Mouse (Mus musculus): ENCODE results near the gene Oas1e. TPM values are rescaled to one million over a fixed set of nuclear protein-coding genes. Genes with fewer than 3 reads are reported as not detected.

Gene Oas1e
- polyA plus RNA-seq, 1 experiment from 2014 or later, result 0.60 TPM

DNA sequence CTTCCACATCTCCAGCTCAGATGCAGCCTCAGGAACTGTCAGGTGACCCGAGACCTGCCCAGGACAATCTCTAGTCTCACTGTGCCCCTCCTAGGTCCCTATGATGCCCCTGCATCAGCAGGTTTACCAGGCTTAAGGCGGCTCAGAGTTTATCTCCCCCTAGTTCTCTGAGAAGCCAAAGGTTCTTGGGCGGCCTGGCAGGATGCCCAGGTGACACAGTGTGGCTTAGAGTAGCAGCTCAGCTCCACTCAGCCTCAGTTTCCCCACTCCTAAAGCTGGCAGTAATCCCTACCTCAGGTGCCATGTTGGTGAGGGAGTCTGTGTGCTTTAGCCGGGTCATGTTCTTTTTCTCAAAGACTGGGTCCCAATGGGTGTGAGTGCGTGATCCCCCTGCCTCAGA, 18.5 kb downstream of the Oas1e start:
- Histone ChIP-seq H3K4me3 (ENCODE audit: low read depth, low read length) (no peak overlapping the region), H3K27me3 (replicated peaks; ENCODE audit: insufficient read depth, low read length) (no peaks in the 10 kb centered on the region), H3K36me3 (ENCODE audit: insufficient read depth, low read length) (no peaks in the 10 kb centered on the region), H3K4me1 (ENCODE audit: insufficient read depth, low read depth, low read length) (no peaks in the 10 kb centered on the region), H3K9me3 (ENCODE audit: low read length) (no peaks in the 10 kb centered on the region), H3K4me2 (replicated peaks; ENCODE audit: low read depth, low read length) (no peak overlapping the region), H3K27ac (ENCODE audit: low read length) (no peak overlapping the region), H3K9ac (replicated peaks; ENCODE audit: low read depth) (no peak overlapping the region)
- DNase-seq (ENCODE audit: low spot score), result no peak
- 70% methylated on average over 5 of the region's 5 CpGs for WGBS
- no peak for ATAC-seq
- TF ChIP-seq EP300 (IDR thresholded peaks at IDR 0.05) (no peak), CTCF (IDR thresholded peaks at IDR 0.05) (no peak)

DNA sequence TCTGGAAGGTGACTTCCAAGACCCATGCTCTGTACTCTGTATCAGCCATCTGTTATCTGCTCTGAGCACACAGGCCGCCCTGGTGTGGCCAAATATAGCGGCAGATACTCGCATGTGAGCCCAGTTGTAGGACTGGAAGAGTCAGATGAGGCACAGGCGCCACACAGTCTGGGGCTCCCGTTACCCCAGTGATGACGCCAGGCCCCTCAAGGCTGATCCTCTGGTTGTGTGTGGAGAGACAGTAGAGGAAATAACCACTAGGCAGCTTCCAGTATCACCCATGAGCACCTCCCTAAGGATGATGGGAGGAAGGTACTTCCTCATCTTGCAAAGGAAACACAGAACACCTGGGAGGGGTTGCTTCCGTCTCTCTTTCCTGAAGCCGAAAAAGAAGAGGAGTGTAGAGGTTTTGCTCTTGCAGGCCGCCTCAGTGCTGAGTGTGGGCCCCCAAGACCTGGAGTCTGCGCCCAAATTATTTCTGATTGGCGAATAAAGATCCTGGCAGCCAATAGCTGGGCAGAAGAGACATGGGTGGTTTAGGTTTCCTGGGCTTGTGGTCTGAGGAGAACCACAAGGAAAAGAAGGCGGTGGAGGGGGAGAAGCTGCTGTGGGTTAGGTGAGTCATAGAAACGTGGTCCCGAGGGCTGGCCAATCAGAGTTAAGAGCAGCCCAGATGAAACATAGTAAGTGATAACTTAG, 19.9 kb downstream of the Oas1e start:
- no peak overlapping the region for H3K9ac ChIP-seq (replicated peaks; ENCODE audit: low read depth)
- H3K27me3 ChIP-seq (replicated peaks; ENCODE audit: insufficient read depth, low read length), result no peaks in the 10 kb centered on the region
- no peak for DNase-seq (ENCODE audit: low spot score)
- H3K9me3 ChIP-seq (ENCODE audit: low read length), result no peaks in the 10 kb centered on the region
- H3K4me2 ChIP-seq (replicated peaks; ENCODE audit: low read depth, low read length), result no peak overlapping the region
- no peak for TF ChIP-seq EP300 (IDR thresholded peaks at IDR 0.05)
- no peak for TF ChIP-seq CTCF (IDR thresholded peaks at IDR 0.05)
- WGBS, result 67% methylated on average over 14 of the region's 14 CpGs
- no peak overlapping the region for H3K27ac ChIP-seq (ENCODE audit: low read length)
- ATAC-seq, result no peak
- no peak overlapping the region for H3K4me3 ChIP-seq (ENCODE audit: low read depth, low read length)
- no peaks in the 10 kb centered on the region for H3K4me1 ChIP-seq (ENCODE audit: insufficient read depth, low read depth, low read length)
- H3K36me3 ChIP-seq (ENCODE audit: insufficient read depth, low read length), result no peaks in the 10 kb centered on the region

DNA sequence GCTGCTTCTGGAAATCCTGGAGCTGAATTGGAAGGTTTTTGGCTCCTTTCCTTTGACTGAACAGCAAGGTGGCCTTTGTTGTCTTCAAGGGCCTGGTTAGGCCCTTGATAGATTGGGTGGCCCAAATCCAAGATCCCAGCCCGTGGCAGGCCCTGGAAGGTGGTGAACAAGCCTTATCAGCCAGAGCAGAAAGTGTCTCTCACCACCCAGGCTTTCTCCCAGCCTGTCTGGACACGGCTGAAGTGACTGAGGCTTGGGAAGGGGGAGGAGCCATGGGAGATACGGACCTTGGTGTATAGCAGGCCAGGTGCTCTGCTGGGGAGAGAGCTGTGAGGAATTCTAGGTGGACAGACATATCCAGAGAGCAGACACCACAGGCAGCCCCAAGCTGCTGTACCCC, 25.9 kb downstream of the Oas1e start:
- no peaks in the 10 kb centered on the region for H3K9me3 ChIP-seq (ENCODE audit: low read length)
- no peak overlapping the region for H3K4me3 ChIP-seq (ENCODE audit: low read depth, low read length)
- no peak overlapping the region for H3K27ac ChIP-seq (ENCODE audit: low read length)
- H3K36me3 ChIP-seq (ENCODE audit: insufficient read depth, low read length), result no peaks in the 10 kb centered on the region
- no peaks in the 10 kb centered on the region for H3K4me1 ChIP-seq (ENCODE audit: insufficient read depth, low read depth, low read length)
- no peak for ATAC-seq
- 34% methylated on average over 3 of the region's 3 CpGs for WGBS
- H3K4me2 ChIP-seq (replicated peaks; ENCODE audit: low read depth, low read length), result no peak overlapping the region
- no peaks in the 10 kb centered on the region for H3K27me3 ChIP-seq (replicated peaks; ENCODE audit: insufficient read depth, low read length)
- H3K9ac ChIP-seq (replicated peaks; ENCODE audit: low read depth), result no peak overlapping the region
- DNase-seq (ENCODE audit: low spot score), result no peak
- TF ChIP-seq CTCF (IDR thresholded peaks at IDR 0.05) (no peak), EP300 (IDR thresholded peaks at IDR 0.05) (no peak)

DNA sequence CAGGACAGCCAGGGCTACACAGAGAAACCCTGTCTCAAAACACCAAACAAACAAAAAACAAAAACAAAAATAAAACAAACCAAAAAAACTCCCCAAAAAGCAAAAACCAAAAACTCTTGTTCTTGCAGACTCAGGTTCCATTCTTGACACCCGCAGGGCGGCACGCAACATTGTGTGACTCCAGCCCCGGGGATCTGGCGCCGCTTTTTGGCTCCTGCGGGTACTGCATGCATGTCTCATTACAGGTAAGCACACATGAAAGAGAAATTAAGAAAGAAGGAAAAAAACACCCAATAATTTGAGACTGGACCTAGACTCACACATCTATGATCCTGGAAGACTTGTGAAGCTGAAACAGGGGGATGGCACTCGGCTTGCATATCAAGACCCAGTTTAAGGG, 30.3 kb downstream of the Oas1e start:
- TF ChIP-seq EP300 (IDR thresholded peaks at IDR 0.05) (no peak), CTCF (IDR thresholded peaks at IDR 0.05) (no peak)
- Histone ChIP-seq H3K4me3 (ENCODE audit: low read depth, low read length) (no peak overlapping the region), H3K36me3 (ENCODE audit: insufficient read depth, low read length) (no peaks in the 10 kb centered on the region), H3K27ac (ENCODE audit: low read length) (no peak overlapping the region), H3K4me1 (ENCODE audit: insufficient read depth, low read depth, low read length) (no peaks in the 10 kb centered on the region), H3K9me3 (ENCODE audit: low read length) (no peaks in the 10 kb centered on the region), H3K27me3 (replicated peaks; ENCODE audit: insufficient read depth, low read length) (no peaks in the 10 kb centered on the region), H3K9ac (replicated peaks; ENCODE audit: low read depth) (no peak overlapping the region), H3K4me2 (replicated peaks; ENCODE audit: low read depth, low read length) (no peak overlapping the region)
- 64% methylated on average over 8 of the region's 8 CpGs for WGBS
- no peak for ATAC-seq
- no peak for DNase-seq (ENCODE audit: low spot score)

DNA sequence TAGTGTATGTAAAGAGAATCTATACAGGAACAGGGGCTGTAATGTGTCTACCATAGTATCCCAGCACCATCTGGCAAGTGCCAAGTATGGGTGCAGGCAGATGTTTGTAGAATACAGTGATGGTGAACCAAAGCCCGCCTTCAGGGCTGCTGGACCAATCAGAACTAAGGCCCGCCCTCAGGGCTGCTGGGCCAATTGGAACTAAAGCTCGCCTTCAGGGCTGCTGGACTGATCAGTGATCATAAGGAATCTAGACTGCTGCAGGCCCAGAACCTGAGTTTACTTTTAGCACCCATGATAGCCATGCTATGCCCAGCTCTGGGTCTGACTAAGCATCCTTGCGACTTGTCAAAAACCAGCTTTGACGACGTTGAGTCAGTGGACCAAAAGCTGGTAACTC, 33.4 kb downstream of the Oas1e start:
- no peaks in the 10 kb centered on the region for H3K36me3 ChIP-seq (ENCODE audit: insufficient read depth, low read length)
- DNase-seq (ENCODE audit: low spot score), result no peak
- no peaks in the 10 kb centered on the region for H3K4me1 ChIP-seq (ENCODE audit: insufficient read depth, low read depth, low read length)
- H3K4me3 ChIP-seq (ENCODE audit: low read depth, low read length), result no peak overlapping the region
- H3K27me3 ChIP-seq (replicated peaks; ENCODE audit: insufficient read depth, low read length), result no peaks in the 10 kb centered on the region
- TF ChIP-seq EP300 (IDR thresholded peaks at IDR 0.05), result no peak
- no peak for TF ChIP-seq CTCF (IDR thresholded peaks at IDR 0.05)
- WGBS, result 25% methylated on average over 6 of the region's 6 CpGs
- H3K27ac ChIP-seq (ENCODE audit: low read length), result no peak overlapping the region
- H3K4me2 ChIP-seq (replicated peaks; ENCODE audit: low read depth, low read length), result no peak overlapping the region
- no peak overlapping the region for H3K9ac ChIP-seq (replicated peaks; ENCODE audit: low read depth)
- ATAC-seq, result no peak
- no peaks in the 10 kb centered on the region for H3K9me3 ChIP-seq (ENCODE audit: low read length)

DNA sequence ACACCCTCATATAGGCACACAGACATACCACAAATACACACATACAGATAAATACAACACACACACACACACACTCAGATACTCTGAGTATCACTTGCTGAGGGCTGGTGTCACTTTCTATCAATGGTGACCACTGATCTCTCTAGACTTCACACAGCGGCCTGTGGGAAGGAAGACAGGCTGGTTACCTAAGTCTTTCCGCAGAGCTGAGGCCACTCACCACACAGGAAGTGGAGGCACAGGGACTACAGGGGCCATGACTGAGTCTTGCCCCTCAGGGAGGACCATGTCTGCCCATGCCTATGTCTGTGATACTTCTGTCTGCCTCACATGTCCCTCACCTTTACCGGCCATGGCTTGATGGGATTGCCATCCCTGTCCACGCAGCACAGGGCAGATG, 41.1 kb downstream of the Oas1e start:
- DNase-seq (ENCODE audit: low spot score), result no peak

DNA sequence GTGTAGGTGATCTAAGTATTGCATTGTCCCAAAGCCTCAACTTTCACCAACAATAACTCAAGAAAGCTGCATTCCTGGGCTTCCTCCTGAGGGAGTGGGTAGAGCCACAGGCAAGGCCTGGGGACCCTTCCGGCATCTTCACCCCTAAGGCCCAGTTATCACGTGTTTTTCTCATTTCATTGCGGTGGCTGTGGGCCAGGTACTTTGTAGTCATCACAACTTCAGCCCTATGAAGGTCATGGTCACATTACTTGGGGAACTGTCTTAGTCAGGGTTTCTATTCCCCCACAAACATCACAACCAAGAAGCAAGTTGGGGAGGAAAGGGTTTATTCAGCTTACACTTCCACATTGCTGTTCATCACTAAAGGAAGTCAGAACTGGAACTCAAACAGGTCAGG, 42.5 kb downstream of the Oas1e start:
- no peak for ATAC-seq
- DNase-seq (ENCODE audit: low spot score), result no peak

More for the DNA sequence above, 41.1 kb downstream of the Oas1e start:
- Histone ChIP-seq H3K9me3 (ENCODE audit: low read length) (no peaks in the 10 kb centered on the region), H3K9ac (replicated peaks; ENCODE audit: low read depth) (no peak overlapping the region), H3K4me1 (ENCODE audit: insufficient read depth, low read depth, low read length) (no peaks in the 10 kb centered on the region), H3K27me3 (replicated peaks; ENCODE audit: insufficient read depth, low read length) (no peaks in the 10 kb centered on the region), H3K36me3 (ENCODE audit: insufficient read depth, low read length) (no peaks in the 10 kb centered on the region), H3K4me2 (replicated peaks; ENCODE audit: low read depth, low read length) (no peak overlapping the region), H3K4me3 (ENCODE audit: low read depth, low read length) (no peak overlapping the region), H3K27ac (ENCODE audit: low read length) (no peak overlapping the region)
- no peak for ATAC-seq
- TF ChIP-seq EP300 (IDR thresholded peaks at IDR 0.05) (no peak), CTCF (IDR thresholded peaks at IDR 0.05) (no peak)
- 74% methylated on average over 4 of the region's 4 CpGs for WGBS

More for the DNA sequence above, 42.5 kb downstream of the Oas1e start:
- H3K36me3 ChIP-seq (ENCODE audit: insufficient read depth, low read length), result no peaks in the 10 kb centered on the region
- H3K4me2 ChIP-seq (replicated peaks; ENCODE audit: low read depth, low read length), result no peak overlapping the region
- H3K9me3 ChIP-seq (ENCODE audit: low read length), result no peaks in the 10 kb centered on the region
- no peak overlapping the region for H3K4me3 ChIP-seq (ENCODE audit: low read depth, low read length)
- H3K27me3 ChIP-seq (replicated peaks; ENCODE audit: insufficient read depth, low read length), result no peaks in the 10 kb centered on the region
- no peaks in the 10 kb centered on the region for H3K4me1 ChIP-seq (ENCODE audit: insufficient read depth, low read depth, low read length)
- 68% methylated on average over 3 of the region's 3 CpGs for WGBS
- no peak overlapping the region for H3K9ac ChIP-seq (replicated peaks; ENCODE audit: low read depth)
- H3K27ac ChIP-seq (ENCODE audit: low read length), result no peak overlapping the region
- TF ChIP-seq CTCF (IDR thresholded peaks at IDR 0.05) (no peak), EP300 (IDR thresholded peaks at IDR 0.05) (no peak)

All from lung, postnatal 0 days (tissue).